Mouse (Mus musculus) ES-E14 (cell line): ENCODE data around the gene Cux1.

Experiments
- CHD2 ChIP-seq: IDR thresholded peaks from 2 replicates; pipeline ENCODE4 v1.6.1; 2014; ENCODE audit warnings: mild to moderate bottlenecking, low read depth, low read length, inconsistent platforms
- HCFC1 ChIP-seq: IDR thresholded peaks from 2 replicates; pipeline ENCODE4 v1.6.1; 2012; ENCODE audit warnings: low read length, inconsistent platforms, borderline replicate concordance; ENCODE audit not compliant: insufficient read depth
- MAFK ChIP-seq: IDR thresholded peaks from 2 replicates; pipeline ENCODE4 v1.6.1; 2014; ENCODE audit warnings: mild to moderate bottlenecking, low read depth, low read length, inconsistent platforms; ENCODE audit not compliant: insufficient read depth
- ZC3H11A ChIP-seq: IDR thresholded peaks from 2 replicates; pipeline ENCODE4 v1.6.1; 2012; ENCODE audit warnings: low read depth, mild to moderate bottlenecking, inconsistent platforms, low read length, borderline replicate concordance
- ZNF384 ChIP-seq: IDR thresholded peaks from 2 replicates; pipeline ENCODE4 v1.6.1; 2012; ENCODE audit warnings: low read depth, low read length, inconsistent platforms

GRCm38 (mm10) chr5:136603176-136603964, 36.1 kb upstream of the Cux1 start:
- TF ChIP-seq HCFC1 (no peak), ZNF384 (peak; percentile 74), ZC3H11A (no peak), MAFK (no peak), CHD2 (no peak)
